Mouse (Mus musculus) liver, embryonic 13.5 days (tissue): ENCODE results near the gene Sh3bp5. TPM values are rescaled to one million over a fixed set of nuclear protein-coding genes. Genes with fewer than 3 reads are reported as not detected.
A peak's percentile ranks its signal among the peaks of the same experiment; 100 is the strongest.

ENCODE experiments used
- ATAC-seq: fragments of 200-750 bp; cut with Nextera tagmentation; 2 replicates; pipeline ENCODE4 v1.8.0; 2017; ENCODE audit warnings: low read depth, mild to moderate bottlenecking, moderate number of reproducible peaks, moderate library complexity
- DNase-seq: peaks from one replicate; pipeline ENCODE4 v3.0.0; 2022
- H3K27ac ChIP-seq: fragments of 300-500 bp; sonication (generic); 2 replicates; pipeline ENCODE4 v1.5.1; 2015; ENCODE audit warnings: moderate library complexity, mild to moderate bottlenecking, inconsistent platforms
- H3K27me3 ChIP-seq: fragments of 300-500 bp; sonication (generic); 2 replicates; pipeline ENCODE4 v1.6.1; 2015; ENCODE audit warnings: mild to moderate bottlenecking, inconsistent platforms
- H3K36me3 ChIP-seq: fragments of 300-500 bp; sonication (generic); 2 replicates; pipeline ENCODE4 v1.6.1; 2015; ENCODE audit warnings: mild to moderate bottlenecking, inconsistent platforms
- H3K4me1 ChIP-seq: fragments of 300-500 bp; sonication (generic); replicated peaks from 2 replicates; pipeline ENCODE4 v1.6.1; 2015; ENCODE audit warnings: inconsistent platforms
- H3K4me2 ChIP-seq: fragments of 300-500 bp; sonication (generic); 2 replicates; pipeline ENCODE4 v1.6.1; 2015; ENCODE audit warnings: inconsistent platforms, mild to moderate bottlenecking, moderate library complexity
- H3K4me3 ChIP-seq: fragments of 300-500 bp; sonication (generic); replicated peaks from 2 replicates; pipeline ENCODE4 v1.5.1; 2015; ENCODE audit warnings: mild to moderate bottlenecking, inconsistent platforms
- H3K9ac ChIP-seq: fragments of 300-500 bp; sonication (generic); 2 replicates; pipeline ENCODE4 v1.6.1; 2015; ENCODE audit warnings: mild to moderate bottlenecking, inconsistent platforms
- H3K9me3 ChIP-seq: fragments of 300-500 bp; sonication (generic); replicated peaks from 2 replicates; pipeline ENCODE4 v1.6.1; 2016; ENCODE audit warnings: inconsistent platforms
- WGBS: fragments of 180-500 bp; shearing (Covaris S2); methylation state at CpG from one replicate; pipeline ENCODE4 v1.1.7; 2015; ENCODE audit not compliant: insufficient replicate concordance; 5-methylcytosine and 5-hydroxymethylcytosine counted together
- polyA plus RNA-seq: library from polyadenylated mRNA; unstranded; fragments of >200 nt; fragmentation: Nextera tagmentation; extraction: Ambion mirVana; gene quantifications from 2 replicates; pipeline ENCODE4 v1.2.1, GENCODE M21; 2015

Sh3bp5 gene
- polyA plus RNA-seq, 1 experiment from 2014 or later: 13.3 TPM

GRCm38 (mm10) chr14:31432424-31432823 is 3.5 kb downstream of the Sh3bp5 start:
- Histone ChIP-seq H3K4me1 (peaks cover 68% of the 10 kb centered on the region), H3K36me3 (no peaks in the 10 kb centered on the region), H3K9me3 (no peaks in the 10 kb centered on the region), H3K9ac (peak overlapping the region; percentile 37; the same call in 1 of the 2 replicates), H3K27ac (peak overlapping the region; percentile 19; the same call in 1 of the 2 replicates), H3K4me2 (peak overlapping the region; percentile 85), H3K4me3 (peak overlapping the region; percentile 30), H3K27me3 (peaks cover 37% of the 10 kb centered on the region)
- no peak for ATAC-seq
- WGBS: 23% methylated on average over 4 of the region's 4 CpGs
- DNase-seq: no peak

- 7% methylated on average over 3 of the region's 3 CpGs for WGBS
- H3K4me1 ChIP-seq: peaks cover 64% of the 10 kb centered on the region
- H3K9ac ChIP-seq: no peak overlapping the region
- peak overlapping the region; percentile 15; the same call in 1 of the 2 replicates for H3K27ac ChIP-seq
- peak overlapping the region; percentile 85 for H3K4me2 ChIP-seq
- no peak for DNase-seq
- H3K27me3 ChIP-seq: peaks cover 35% of the 10 kb centered on the region
- peak overlapping the region; percentile 30 for H3K4me3 ChIP-seq
- H3K9me3 ChIP-seq: no peaks in the 10 kb centered on the region
- ATAC-seq: no peak
- peaks cover under 1% of the 10 kb centered on the region; the same call in 1 of the 2 replicates for H3K36me3 ChIP-seq
These were observed 4.0 kb downstream of the Sh3bp5 start for GRCm38 (mm10) chr14:31431789-31432330.

- Histone ChIP-seq H3K27ac (peak overlapping the region; percentile 15; the same call in 1 of the 2 replicates), H3K36me3 (peaks cover 15% of the 10 kb centered on the region), H3K9me3 (no peaks in the 10 kb centered on the region), H3K4me3 (no peak overlapping the region), H3K9ac (no peak overlapping the region), H3K4me2 (no peak overlapping the region), H3K27me3 (peaks cover 9% of the 10 kb centered on the region), H3K4me1 (peaks cover 51% of the 10 kb centered on the region)
- WGBS: 62% methylated on average over 5 of the region's 5 CpGs
- no peak for ATAC-seq
- DNase-seq: no peak
These were observed 6.9 kb downstream of the Sh3bp5 start for GRCm38 (mm10) chr14:31429004-31429395.

DNA sequence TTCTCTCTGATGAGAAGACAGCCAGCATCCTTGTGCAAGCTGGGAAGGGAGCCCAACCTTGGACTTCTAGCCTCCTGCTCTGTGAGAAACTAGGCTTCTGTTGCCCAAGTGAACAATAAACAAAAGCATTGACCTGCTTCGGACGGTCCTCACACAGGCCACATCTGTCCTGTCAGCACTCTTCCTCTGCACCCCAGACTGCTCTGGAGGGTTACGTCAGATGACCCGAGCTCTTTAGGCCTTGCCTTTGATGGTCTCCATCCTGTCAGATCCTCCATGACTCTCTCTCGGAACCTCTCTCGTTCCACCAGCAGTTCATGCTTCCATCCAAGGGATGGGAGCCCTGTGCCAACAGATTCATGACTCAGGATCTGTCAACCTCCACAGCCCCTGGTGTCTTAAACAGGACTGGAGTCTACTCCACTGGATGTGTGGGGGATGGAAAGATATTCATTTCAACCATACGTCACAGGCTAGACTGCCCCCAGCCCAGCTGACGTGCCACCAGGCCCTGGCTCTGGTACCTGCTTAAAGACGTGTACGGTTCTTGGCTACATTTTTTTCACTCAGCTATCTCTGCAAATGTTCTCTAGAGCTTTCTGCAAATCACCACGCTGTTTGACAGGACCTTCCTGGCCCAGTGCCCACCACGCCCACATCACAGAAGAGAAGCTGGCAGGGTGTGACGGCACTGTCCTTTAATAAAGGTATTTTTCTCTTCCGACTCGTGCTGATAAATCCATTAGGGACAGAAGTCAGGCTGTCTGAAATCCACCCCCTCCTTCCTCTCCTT is 7.5 kb downstream of the Sh3bp5 start:
- Histone ChIP-seq H3K9me3 (no peaks in the 10 kb centered on the region), H3K36me3 (peaks cover 15% of the 10 kb centered on the region), H3K4me3 (no peak overlapping the region), H3K4me2 (no peak overlapping the region), H3K27me3 (peaks cover 4% of the 10 kb centered on the region; the same call in 1 of the 2 replicates), H3K4me1 (peaks cover 56% of the 10 kb centered on the region), H3K9ac (no peak overlapping the region), H3K27ac (peak overlapping the region; percentile 32; the same call in 1 of the 2 replicates)
- no peak for DNase-seq
- WGBS: 62% methylated on average over 15 of the region's 15 CpGs
- ATAC-seq: peak; percentile 52; the same call in 1 of the 2 replicates

DNA sequence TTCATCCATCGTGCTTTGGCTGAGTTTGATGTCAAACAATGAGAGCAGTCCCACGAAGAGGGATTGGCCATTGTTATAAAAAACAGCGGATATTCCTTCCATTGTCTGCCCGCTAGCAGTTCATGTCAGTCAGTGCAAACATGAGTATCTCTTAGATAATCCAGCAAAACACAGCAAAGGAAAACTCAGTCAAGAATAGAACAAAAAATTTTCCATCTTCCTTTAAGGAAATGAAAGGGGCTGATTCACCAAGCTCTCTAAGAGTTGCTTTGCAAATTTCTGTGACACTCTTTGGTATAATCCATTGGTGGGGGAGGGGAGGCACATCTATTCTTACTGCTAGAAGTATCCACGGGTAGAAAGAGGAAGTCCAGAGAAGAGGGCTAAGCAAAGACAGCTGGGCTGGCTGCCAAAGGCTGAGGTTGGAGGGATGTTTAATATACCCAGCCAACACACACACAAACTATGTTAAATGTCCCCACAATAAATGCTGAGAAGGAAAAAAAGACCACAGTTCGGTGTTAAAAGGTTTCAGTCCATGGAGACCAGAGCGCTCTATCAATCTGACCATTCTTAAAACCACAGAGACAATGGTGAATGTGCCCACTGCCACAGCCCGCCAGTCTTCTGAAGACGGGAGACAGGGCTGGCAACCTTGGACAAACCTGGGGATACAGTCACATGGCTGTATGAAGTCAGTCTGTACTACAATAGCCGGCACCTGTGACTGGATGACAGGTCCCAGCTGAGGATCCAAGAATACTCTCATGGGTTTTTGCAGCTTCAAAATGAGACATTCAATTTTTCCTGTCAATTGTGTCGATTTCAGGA is 12.7 kb downstream of the Sh3bp5 start:
- Histone ChIP-seq H3K9me3 (no peaks in the 10 kb centered on the region), H3K27ac (peak overlapping the region; percentile 75), H3K27me3 (no peaks in the 10 kb centered on the region), H3K4me1 (peaks cover 63% of the 10 kb centered on the region), H3K9ac (no peak overlapping the region), H3K4me2 (no peak overlapping the region), H3K4me3 (no peak overlapping the region), H3K36me3 (peaks cover 15% of the 10 kb centered on the region)
- ATAC-seq: peak; percentile 43
- WGBS: 43% methylated on average over 11 of the region's 11 CpGs
- DNase-seq: no peak

GRCm38 (mm10) chr14:31422395-31422794 is 13.5 kb downstream of the Sh3bp5 start:
- Histone ChIP-seq H3K9me3 (no peaks in the 10 kb centered on the region), H3K36me3 (peaks cover 15% of the 10 kb centered on the region), H3K4me3 (no peak overlapping the region), H3K4me2 (no peak overlapping the region), H3K27ac (peak overlapping the region; percentile 75), H3K27me3 (no peaks in the 10 kb centered on the region), H3K4me1 (peaks cover 60% of the 10 kb centered on the region), H3K9ac (no peak overlapping the region)
- no peak for ATAC-seq
- no peak for DNase-seq
- 64% methylated on average over 5 of the region's 5 CpGs for WGBS

DNA sequence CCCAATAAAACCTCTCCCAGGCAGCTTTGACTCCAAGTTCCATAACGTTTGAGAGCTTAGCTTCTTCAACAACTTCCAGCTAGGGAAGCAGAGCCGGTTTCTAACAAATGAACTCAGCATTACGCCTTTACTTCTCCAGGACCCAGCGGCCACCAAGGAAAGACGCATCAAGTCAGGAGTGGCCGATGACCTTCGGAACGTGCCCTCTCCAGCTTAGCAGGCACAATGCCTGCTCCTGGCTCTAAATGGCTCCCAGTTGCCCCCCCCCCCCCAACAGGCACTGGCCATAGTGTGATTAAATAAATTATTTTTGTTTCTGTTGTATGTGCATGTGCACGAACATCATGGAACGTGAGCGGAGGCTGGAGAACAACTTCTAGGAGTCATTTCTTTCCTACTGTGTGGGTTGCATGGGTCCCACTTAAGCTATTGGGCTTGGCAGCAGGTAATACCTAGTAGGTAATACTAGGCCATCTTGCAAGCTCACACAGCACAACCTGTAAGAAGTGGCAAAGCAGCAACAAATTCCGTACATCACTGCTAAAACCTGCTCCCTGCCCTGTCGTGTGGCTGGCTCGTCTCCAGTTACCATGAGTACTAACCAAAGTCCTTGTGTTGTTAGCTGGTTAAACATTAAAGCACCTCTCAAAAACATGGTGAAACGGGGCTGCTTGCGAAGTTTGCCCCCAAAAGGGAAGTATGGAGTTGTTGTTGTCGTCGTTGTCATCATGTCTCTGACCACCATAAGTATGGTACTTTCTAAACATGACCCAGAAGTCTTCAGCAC is 14.2 kb downstream of the Sh3bp5 start:
- peaks cover 63% of the 10 kb centered on the region for H3K4me1 ChIP-seq
- ATAC-seq (no peak), DNase-seq (no peak)
- H3K27me3 ChIP-seq: no peaks in the 10 kb centered on the region
- H3K4me3 ChIP-seq: no peak overlapping the region
- no peaks in the 10 kb centered on the region for H3K9me3 ChIP-seq
- peaks cover 13% of the 10 kb centered on the region for H3K36me3 ChIP-seq
- H3K27ac ChIP-seq: peak overlapping the region; percentile 75
- H3K9ac ChIP-seq: no peak overlapping the region
- no peak overlapping the region for H3K4me2 ChIP-seq
- WGBS: 77% methylated on average over 18 of the region's 18 CpGs

DNA sequence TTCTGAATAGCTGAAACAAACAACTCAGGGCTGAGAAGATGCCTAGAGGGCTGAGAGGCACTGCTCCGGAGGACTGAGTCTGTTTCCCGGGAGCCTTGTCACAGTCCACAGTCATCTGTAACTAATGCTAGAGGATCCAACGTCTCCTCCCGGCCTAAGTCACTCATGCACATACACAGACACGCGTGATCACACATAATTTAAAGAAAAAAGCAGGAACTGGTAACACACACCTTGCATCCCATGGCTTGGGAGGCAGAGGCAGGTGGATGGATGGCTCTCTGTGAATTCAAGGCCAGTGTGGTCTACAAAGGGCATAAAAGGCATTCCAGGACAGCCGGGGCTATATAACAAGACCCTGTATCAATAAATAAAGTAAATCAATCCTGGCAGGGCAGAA is 14.9 kb downstream of the Sh3bp5 start:
- Histone ChIP-seq H3K4me3 (no peak overlapping the region), H3K9ac (no peak overlapping the region), H3K27ac (peak overlapping the region; percentile 75; the same call in 1 of the 2 replicates), H3K9me3 (no peaks in the 10 kb centered on the region), H3K4me2 (no peak overlapping the region), H3K27me3 (no peaks in the 10 kb centered on the region), H3K36me3 (peaks cover 6% of the 10 kb centered on the region), H3K4me1 (peaks cover 63% of the 10 kb centered on the region)
- no peak for DNase-seq
- ATAC-seq: no peak
- 69% methylated on average over 7 of the region's 7 CpGs for WGBS

DNA sequence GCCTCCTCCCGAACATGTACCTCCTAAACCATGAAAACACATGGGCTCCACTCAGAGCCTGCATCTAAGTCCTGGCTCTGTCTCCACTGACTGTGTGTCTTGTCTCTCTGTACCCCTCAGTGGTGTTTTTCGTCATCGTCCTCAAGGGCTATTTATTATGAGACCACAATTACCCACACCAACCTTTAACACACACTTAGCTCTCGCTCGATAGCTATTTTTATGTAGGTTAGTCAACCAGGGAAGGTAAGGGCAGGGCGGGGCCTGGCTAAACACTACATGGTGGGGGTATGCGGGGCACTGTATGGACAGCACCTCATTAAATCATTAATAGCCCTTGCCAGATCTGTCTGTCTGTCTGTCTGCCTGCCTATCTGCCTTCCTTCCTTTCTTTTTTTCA is 15.3 kb downstream of the Sh3bp5 start:
- ATAC-seq: no peak
- peaks cover 66% of the 10 kb centered on the region for H3K4me1 ChIP-seq
- WGBS: 68% methylated on average over 7 of the region's 7 CpGs

DNA sequence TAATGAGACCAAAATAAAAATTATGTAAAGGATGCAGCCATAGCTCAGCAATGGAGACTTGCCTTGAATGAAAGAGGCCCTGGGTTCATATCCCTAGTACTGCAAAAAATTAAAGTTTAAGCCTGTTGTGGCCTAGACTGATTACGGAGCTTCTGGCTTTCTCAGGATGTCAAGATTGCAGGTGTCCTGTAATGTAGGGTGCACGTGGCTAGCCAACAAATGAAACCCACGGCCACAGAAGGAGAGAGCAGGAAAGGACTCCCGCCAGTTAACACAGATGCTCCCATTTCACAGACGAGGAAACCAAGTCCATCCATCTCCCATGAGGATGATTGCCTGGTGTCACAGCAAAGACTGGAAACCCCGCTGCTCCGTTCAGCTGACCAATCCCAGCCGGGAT is 15.7 kb downstream of the Sh3bp5 start:
- no peaks in the 10 kb centered on the region for H3K36me3 ChIP-seq
- H3K4me1 ChIP-seq: peaks cover 70% of the 10 kb centered on the region
- H3K27ac ChIP-seq: no peak overlapping the region
- H3K4me2 ChIP-seq: no peak overlapping the region
- DNase-seq (no peak), ATAC-seq (no peak)
- no peak overlapping the region for H3K9ac ChIP-seq
- no peaks in the 10 kb centered on the region for H3K9me3 ChIP-seq
- WGBS: 72% methylated on average over 8 of the region's 8 CpGs
- no peaks in the 10 kb centered on the region for H3K27me3 ChIP-seq
- H3K4me3 ChIP-seq: no peak overlapping the region

More for the DNA sequence above, 15.3 kb downstream of the Sh3bp5 start:
- no peaks in the 10 kb centered on the region for H3K27me3 ChIP-seq
- no peak overlapping the region for H3K9ac ChIP-seq
- H3K4me2 ChIP-seq: no peak overlapping the region
- no peak for DNase-seq
- H3K9me3 ChIP-seq: no peaks in the 10 kb centered on the region
- no peak overlapping the region for H3K4me3 ChIP-seq
- no peak overlapping the region for H3K27ac ChIP-seq
- H3K36me3 ChIP-seq: peaks cover 2% of the 10 kb centered on the region
